Mouse (Mus musculus) NIH3T3 (cell line): ENCODE results near the gene Pcsk5.

Source experiments
- DNase-seq: peaks from one replicate; pipeline ENCODE4 v3.0.0-alpha.2; 2012; ENCODE audit warnings: low read depth

Pcsk5 gene

GRCm38 (mm10) chr19:17806626-17807025, 30.8 kb downstream of the Pcsk5 start:
- DNase-seq, result no peak

DNA sequence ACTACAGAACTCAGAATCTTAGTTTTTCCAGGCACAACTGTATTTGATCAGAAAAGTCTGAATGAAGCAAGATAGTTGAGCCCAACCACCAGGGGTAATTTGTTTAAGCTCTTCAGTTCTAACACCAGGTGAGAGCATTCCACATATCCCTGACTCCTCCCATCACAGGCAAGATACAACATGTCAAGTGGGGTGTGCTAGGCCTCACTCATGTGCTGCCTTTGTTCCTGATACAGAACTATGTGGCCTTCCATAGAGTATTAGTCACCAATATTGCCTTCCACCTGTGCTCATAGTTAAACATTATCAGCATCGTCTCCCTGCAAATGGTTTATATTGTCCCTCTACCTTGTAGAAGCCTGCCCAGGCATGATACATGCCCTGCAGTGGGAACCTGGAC, 36.6 kb downstream of the Pcsk5 start:
- no peak for DNase-seq

- DNase-seq, result no peak
Measured at GRCm38 (mm10) chr19:17799419-17800185, 37.8 kb downstream of the Pcsk5 start.

DNA sequence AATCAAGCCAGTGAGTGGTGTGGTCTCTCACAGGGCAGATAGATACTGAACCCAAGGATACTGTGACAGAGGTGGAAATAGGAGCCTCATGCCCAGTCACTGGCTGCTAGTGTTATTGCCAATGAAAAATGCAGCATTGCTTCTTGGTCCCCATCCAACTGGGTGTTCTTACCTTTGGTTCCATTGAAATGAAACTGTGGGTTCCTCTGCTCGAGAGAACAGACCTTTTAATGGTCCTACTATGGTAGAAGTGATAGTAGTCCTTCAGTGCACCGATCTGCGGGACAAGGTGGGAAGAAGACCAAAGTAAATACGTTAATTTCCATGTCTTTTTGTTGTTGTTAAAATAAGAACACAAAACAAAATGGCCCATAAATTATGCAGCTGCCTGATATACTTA, 44.0 kb downstream of the Pcsk5 start:
- no peak for DNase-seq

GRCm38 (mm10) chr19:17791485-17792052, 45.9 kb downstream of the Pcsk5 start:
- DNase-seq, result no peak

DNA sequence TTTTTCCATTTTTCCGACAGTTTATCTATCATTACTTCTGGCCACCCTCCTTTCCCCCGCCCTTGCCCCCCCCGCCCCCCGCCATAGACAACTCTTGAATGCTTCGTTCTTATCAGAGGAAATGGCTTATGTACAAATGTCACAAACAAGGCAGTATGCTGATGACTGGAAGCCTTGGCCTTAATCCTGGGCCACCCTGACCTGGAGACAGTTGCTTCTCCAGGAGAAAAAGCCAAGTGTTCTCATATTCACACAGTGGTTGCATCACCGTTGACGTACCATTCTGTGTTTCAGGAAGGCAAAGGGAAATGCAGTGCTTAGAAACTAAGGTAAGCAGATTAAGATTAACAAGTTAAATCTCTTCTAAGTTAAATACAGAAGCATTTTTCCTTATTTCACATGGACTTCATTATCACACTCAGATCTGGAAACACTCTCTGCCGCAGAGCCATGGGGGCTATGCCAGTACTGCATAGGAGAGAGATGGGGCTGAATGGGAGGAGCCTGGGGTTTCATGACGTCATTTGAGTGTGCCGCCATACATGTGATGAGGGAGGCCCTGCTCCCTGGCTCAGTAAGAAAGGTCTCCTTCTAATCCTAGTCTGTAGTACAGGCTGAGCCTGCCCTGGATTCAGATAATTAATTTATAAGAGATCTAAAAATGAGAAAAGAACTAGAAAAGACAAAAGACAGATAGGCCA, 48.7 kb downstream of the Pcsk5 start:
- no peak for DNase-seq

- no peak for DNase-seq
Measured at GRCm38 (mm10) chr19:17786744-17787143, 50.7 kb downstream of the Pcsk5 start.

- DNase-seq, result no peak
Measured at GRCm38 (mm10) chr19:17784401-17785192, 52.8 kb downstream of the Pcsk5 start.

- DNase-seq, result no peak
Measured at GRCm38 (mm10) chr19:17783231-17783630, 54.2 kb downstream of the Pcsk5 start.

DNA sequence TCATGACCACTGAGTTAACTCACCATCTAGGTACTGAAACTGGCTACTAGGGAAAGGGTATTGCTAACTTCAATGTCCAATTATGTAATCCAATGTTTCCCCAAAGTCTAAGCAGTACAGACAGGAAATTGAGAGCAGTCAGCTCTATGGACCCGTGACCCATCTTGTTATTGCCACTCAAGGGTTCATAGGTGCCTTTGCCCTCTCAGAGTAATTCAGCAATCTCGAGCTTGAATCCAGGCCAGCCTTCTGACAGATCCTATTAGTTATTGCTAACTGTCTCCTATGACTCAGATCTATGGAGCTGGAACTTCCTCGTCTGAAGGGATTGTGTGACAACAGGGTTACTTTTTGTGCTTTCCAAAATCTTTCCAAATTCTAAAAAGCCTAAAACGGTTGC, 56.1 kb downstream of the Pcsk5 start:
- no peak for DNase-seq

DNA sequence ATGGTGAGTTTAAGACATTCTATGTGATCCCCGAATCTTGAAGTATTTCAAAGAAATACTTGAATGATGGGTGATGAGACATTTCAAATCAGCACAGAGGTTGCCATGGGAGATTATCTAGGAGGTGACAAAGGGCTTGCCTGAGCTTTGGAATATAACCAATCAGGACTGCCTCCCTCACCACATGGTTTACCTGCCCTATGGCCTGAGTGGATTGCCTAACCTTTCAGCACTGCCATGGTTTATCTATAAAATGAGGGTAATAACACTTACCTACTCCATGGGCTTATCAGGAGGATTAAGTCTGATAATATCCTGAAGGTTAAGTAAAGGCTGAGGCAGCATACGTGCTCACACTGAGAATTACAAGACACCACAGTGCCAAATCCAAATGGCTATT, 61.5 kb downstream of the Pcsk5 start:
- no peak for DNase-seq

GRCm38 (mm10) chr19:17775097-17775496, 62.3 kb downstream of the Pcsk5 start:
- no peak for DNase-seq

GRCm38 (mm10) chr19:17774061-17774460, 63.4 kb downstream of the Pcsk5 start:
- DNase-seq, result no peak

DNA sequence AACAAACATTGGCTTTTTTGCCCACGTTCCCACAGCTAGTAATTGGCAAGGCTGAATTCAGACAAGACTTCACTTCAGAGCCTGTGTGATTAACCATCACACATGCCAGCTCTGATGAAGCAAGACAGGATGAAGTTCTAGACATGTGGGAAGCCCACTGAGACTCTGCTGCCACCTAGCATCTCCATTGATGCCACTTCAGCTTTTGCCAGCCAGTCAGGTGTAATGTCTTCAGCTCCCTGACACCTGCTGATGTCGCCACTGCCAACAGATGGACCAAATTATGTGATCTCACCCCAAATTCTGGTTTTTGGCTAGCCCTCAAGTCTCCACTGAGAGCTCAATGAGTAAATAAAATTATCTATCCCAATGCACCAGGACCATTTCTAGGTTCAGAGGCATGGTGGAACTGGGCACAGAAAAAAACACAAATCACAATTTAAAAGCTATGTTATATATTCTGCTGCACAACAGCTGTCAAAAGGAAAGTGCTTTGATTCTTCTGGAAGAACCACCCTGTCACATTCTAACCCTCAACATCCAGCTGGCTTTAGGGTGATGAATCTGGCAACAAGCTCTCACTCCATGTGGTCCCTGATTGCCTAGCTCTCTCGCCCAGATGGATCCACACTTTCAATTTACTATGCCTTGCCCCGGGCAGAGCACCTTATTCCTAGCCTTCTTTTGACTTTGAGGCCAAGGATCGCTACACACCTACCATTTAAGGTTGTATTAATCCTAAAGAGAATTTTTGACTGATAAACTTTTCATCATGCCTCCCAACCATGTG, 67.6 kb downstream of the Pcsk5 start:
- DNase-seq, result no peak

- no peak for DNase-seq
Measured at GRCm38 (mm10) chr19:17765001-17765400, 72.4 kb downstream of the Pcsk5 start.

DNA sequence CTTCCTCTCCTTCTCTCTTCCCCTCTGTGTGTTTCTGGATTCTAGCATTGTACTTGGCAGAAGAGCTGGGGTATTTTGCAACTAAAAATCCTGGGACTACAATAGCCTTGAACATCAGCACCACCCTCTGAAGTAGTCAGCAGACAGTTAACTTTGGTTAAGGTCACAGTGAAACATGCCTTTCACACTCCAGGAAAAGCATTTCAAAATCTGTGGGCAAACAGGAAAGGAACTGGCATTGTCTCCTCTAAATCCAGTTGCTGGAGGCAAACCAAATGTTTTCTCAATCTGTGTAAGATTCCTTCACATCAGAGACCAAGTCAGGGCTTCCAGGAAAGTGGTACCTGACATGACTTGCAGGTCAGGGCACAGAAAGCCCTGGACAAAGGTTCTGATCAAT, 74.7 kb downstream of the Pcsk5 start:
- DNase-seq, result no peak

GRCm38 (mm10) chr19:17761678-17762077, 75.8 kb downstream of the Pcsk5 start:
- DNase-seq, result no peak

DNA sequence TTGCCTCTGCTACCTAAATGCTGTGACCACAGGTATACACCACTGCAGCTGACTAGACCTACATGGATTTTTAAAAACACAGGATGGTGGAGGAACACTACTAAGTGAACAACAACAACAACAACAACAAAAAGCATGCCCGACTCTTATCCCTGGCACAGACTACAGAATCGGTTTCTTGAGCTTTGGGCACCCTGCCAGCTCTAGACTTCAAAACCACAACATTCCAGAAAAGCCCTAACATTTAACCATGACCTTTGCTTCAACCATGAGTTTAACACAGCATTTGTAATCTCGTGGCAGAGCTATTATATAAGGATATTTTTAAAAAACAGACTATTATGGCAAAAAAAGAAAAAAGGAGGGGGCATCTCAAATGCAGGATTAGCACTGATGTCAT, 84.6 kb downstream of the Pcsk5 start:
- DNase-seq, result peak; percentile 43

DNA sequence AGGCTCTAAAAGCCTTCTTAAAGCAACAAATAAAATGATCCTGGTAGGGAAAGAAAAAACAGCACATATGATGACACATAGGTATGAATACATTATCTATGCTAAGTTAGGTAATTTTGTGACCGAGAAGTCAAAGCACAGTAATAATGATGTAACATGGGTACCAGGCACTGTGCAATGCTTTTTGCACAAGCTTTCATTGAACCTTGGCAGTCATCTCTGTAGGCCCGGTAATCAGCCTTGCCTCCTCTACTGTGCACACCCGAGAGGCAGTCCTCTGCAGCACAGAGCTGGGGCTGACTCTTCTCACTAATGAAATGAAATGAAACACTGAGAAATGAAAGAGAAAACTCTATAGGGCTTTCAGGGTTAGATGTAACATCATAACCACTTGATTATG, 89.1 kb downstream of the Pcsk5 start:
- DNase-seq, result no peak

DNA sequence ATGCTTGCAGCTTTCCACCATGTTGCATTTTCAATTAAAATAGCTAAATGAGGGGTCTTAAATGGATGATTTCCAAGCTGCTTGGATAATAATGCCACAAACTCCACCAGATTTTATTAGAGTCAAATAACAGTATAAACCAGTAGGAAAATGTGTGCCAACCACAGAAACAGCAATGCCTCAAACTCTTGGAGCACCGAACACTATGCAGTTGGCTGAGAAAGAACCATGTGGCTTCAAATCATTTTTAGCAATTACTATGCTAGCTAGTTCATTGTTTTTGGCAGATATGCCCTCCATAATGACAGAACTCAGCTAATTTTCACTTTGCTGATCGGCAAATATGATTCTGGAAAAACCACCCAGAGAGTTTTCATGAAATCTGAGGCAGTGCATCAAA, 92.1 kb downstream of the Pcsk5 start:
- no peak for DNase-seq

DNA sequence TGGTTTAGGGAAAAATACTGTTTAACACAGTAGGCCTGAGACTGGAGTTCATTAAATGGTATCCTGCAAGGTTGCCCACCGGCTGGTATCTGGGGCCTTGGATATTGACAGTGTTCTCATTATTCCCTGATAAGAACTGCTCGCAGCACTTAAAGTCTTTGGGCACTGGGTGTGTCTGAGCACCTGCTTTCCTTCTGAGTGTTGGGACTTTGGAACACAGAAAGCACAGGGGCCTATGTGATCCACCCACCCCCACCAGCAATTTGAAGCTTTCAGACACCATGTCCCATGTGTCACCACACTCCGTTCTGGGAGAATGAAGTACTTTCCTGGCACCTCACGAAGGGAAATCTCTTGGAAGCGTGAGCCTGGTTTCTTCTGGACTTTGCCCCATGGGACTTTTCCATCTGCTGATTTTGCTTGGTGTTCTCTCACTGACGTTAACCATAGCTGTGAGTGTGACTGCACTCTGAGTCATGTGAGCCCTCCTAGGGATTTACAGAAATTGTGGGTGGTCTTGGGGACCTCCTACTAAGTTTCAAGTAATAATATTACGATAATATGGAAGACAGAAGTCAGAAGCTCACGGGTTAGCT, 92.9 kb downstream of the Pcsk5 start:
- DNase-seq, result no peak
